ENCODE assay signal across 9 mouse cellular contexts in the genomic region with DNA sequence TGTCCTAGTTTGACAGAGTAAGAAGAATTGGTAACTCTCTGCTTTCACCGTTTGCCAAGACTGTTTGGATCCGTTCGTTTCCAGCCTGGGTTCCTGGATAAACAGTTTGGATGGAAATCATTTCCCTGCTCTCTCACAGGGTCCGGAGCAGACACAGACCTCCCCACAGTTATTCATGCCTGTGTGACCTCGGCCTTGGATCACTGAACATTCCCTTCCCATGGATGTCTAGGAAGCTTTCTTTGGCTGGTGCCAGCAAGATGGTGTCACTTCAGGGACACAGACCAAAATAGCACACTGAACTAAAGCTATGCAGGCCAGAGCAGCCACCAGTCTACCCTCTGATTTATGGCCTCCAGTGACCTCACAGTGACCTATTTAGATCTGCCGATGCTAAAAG. TPM values are rescaled to one million over a fixed set of nuclear protein-coding genes. Genes with fewer than 3 reads are reported as not detected.
A peak's percentile ranks its signal among the peaks of the same experiment; 100 is the strongest.
DNase-seq lines count a peak whose midpoint lies in the region; TF ChIP-seq lines count a peak whose summit lies in the region.
"Had no signal": no experiment of that assay in that cellular context is flagged by ENCODE, and none has a peak within 500 bp of the region (broad histone marks: within the 10 kb centered on the region; RNA-seq: fewer than 3 reads in every experiment).

No protein-coding gene starts in this region.

- intact Hi-C loops in gastrocnemius, adult 2 months (cut with DNase I) = no loop called here
- intact Hi-C loops in left cerebral cortex, postnatal 4 days (cut with DNase I) = no loop called here

- DNase-seq in gastrocnemius, adult 2 months = peak; percentile 73
- DNase-seq in gastrocnemius, postnatal 4 days (ENCODE audit: low spot score in 2 of 2) = no peak
- DNase-seq in gastrocnemius, adult 8-10 months (ENCODE audit: low spot score in 2 of 2) = peak; percentile 25 to 34
- peak; percentile 80 for DNase-seq in kidney, adult 11 months
- peak; percentile 52 for DNase-seq in neural tube, embryonic 10.5 days (ENCODE audit: extremely low spot score, low spot score)
- DNase-seq in left cerebral cortex, postnatal 4 days = no peak
- DNase-seq in urinary bladder, postnatal 10 days (ENCODE audit: low spot score) = no peak
- DNase-seq in spleen, adult 18-20 months = no peak

- peak overlapping the region; percentile 41; the same call in 1 of the 2 replicates for H3K4me3 ChIP-seq in gastrocnemius, adult 2 months

- H3K27ac ChIP-seq in gastrocnemius, adult 2 months = peak overlapping the region; percentile 48
- H3K27ac ChIP-seq: liver, embryonic 14.5 days had no signal

- TF ChIP-seq CTCF in gastrocnemius, adult 2 months (IDR thresholded peaks at IDR 0.05) = no peak

RNA-seq across cellular contexts. Expression of a gene that starts 38.5 kb away (rescaled TPM):
- 1 to 10 TPM; 3.7 to 6.1 TPM for total RNA-seq in gastrocnemius, adult 2 months (2021)
- total RNA-seq in gastrocnemius, postnatal 4 days (2021) = 10 to 100 TPM; 14.7 to 17.8 TPM
- 1 to 10 TPM; 3.1 to 9.0 (median 4.5) TPM for total RNA-seq in gastrocnemius, adult 8-10 months (2022)
- total RNA-seq in left cerebral cortex, postnatal 4 days (2021) = 10 to 100 TPM; 55.7 to 56.5 TPM

Comparison
In these comparisons a context has a peak if more than half of its experiments do, and no peak if none do; other contexts are left out.
1. DNase-seq: peak in gastrocnemius, adult 2 months (single experiment), gastrocnemius, adult 8-10 months (2 of 2), kidney, adult 11 months (single experiment) and neural tube, embryonic 10.5 days (single experiment); none in gastrocnemius, postnatal 4 days (0 of 2), left cerebral cortex, postnatal 4 days (single experiment), urinary bladder, postnatal 10 days (single experiment) and spleen, adult 18-20 months (0 of 2).